Mouse (Mus musculus): Measurements from ENCODE around the gene Cog3.
"Not testable (repeated sequence)": the region's sequence is repeated elsewhere in the genome, so short reads cannot be mapped to it uniquely, and the experiment has no call there.

The Cog3 gene

DNA sequence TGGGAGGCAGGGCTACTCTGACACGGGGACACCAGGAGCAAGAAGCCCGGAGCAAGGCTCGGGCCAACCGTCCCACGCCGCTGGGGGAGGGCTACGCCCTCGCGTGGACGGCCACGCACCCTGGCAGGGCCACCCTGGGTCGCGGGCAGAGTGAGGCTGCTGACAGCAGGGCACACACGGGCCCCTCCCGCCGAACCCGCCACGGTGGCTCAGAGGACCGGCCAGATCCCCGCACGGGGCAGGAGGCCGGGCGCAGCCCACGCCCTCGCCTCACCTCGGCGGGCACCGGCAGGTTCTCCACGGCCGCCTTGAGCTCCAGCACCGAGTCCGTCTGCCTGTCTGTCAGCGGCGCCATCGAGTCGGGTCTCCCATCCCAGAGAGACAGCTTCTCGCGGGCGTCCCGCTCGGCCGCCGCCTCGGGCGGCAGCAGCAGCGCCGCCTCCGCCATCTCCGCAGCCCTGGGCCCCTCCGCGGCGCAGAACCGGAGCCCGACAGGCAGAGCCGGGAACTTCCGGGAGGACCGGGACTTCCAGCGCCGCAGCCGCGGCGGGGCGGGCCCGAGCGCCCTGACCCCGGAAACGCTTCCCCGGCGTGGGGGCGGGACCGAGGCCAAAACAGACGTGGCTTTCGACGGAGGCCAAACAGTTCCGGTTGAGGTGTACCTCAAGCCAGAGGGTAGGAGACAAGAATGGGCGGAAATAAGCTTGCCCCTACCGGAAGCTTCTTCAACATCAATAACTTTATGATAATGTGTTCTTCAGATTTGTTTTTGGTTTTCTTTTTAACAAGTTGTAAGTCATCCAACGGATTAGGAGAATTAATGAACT, at the start of gene Cog3:
Gene Cog3 (minus strand): TSS at position 527 of the 827 bp plus-strand sequence.
- DNase-seq (ENCODE audit: low read depth, low spot score): peak; percentile 52

DNA sequence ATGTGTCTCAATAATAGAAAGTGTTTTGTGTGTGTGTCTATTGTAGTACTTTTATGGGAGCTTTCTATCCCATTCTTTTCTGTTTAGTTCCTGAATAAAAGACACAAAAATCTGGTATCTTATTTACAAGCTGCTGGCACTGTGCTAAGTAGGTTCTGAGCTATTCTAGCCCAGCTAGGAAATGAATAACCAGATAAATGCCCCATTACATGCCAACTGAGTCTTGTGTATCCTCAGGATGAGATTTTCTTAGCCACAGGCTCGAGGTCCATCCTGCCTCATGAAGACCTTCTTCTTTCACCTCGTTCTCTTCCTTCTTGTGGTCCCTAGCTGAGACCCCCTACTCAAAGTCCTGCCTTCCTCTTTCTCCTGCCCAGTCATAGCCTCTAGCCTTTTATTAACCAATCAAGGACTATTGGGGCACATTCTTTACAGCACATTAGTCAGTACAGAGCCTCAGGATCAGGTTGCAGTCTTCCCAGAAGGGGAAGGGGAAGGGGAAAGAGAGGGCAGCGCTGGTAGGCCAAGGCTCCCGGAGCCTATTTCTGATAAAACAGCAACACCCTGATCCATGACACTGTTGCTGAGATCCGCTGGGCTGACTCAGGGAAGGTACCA, 43.6 kb upstream of the Cog3 start:
- no peak for DNase-seq (ENCODE audit: low read depth, low spot score)

DNA sequence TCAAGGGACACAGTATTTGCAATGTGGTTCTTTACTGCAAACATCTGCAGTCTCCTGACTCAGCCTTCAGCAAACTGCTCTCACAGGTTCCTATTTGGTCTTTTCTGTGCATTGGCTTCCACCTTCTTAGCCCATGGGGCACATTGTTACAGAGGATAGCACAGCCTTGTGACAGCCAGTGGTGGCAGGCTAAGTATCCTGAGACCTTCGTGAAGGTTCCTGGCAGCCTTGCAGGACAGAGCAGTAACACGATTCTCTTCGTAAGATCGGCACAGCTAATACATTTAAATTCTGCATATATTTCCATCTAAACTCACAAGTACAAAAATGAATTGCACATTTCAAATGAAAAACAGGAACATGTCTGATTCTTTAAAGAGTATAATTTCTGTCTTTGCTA, 41.6 kb upstream of the Cog3 start:
- DNase-seq (ENCODE audit: low read depth, low spot score): no peak

DNA sequence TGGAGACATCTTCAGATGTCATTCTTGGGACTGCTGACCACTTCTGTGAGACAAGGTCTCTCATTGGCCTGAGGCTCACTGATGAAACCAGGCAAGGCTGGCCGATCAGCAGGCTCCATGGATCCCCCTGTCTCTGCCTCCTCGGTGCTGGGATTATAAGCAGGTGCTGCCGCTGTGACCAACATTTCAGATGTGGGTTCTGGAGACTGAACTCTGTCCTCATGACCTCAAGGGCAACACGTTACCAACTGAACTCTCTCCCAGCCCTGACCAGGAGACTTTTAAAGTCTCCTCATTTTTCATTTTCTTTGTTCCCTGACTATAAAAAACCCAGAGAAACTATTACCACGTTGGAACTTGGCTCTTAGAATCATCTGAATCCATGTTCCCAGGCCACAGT, 40.4 kb upstream of the Cog3 start:
- DNase-seq (ENCODE audit: low read depth, low spot score): no peak

DNA sequence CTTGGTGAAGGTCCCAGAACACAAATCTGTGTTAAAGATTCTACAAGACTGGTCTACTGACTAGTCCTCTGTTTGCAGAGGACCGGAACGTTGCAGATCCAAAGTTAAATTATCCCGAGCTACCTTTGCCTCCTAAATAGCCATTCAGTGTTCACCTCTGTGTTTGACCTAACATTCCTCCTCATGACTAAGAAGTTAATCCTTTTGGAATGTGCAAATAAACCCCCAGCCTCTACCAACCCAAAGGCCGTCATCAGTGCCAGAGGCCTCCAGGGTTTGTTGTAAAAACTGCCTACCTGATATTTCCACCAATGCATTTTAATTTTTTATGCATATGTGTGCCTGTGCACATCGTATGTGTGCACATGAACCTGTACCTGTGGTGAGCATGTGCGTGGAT, 40.0 kb upstream of the Cog3 start:
- no peak for DNase-seq (ENCODE audit: low read depth, low spot score)

DNA sequence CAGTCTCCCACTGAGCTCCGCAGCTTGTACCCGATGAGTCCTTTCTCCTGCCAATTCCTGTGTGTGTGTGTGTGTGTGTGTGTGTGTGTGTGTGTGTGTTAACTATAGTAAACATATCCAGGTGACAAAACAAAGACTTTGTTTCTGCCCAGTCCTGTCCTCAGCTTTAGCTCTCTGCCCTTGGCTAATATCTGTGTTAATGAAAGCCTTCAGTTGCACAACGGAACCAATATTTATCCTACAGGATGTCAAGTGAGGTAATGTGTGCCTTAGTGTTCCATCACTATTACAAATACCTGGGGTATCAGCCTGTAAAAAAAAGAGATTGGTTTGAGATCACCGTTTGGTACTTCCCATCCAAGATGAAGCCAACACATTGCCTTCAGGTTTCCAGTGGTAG, 38.8 kb upstream of the Cog3 start:
- DNase-seq (ENCODE audit: low read depth, low spot score): no peak

DNA sequence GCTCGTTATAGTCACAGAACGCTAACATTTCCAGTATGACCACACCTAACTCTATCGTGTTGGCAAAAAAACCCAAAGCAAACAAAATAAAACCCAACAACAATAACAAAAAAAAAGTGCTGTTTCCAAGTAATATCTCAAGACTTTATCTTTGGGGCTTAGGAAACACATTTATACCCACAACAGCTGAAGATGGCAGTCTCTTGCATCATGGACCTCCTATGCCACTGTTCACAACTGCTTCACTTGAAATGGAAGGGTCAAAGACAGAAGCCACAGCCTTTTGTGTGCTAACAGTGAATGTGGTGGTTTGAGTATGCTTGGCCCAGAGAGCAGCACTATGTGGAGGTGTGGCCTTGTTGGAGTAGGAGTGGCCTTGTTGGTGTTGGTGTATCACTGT, 37.1 kb upstream of the Cog3 start:
- no peak for DNase-seq (ENCODE audit: low read depth, low spot score)

DNA sequence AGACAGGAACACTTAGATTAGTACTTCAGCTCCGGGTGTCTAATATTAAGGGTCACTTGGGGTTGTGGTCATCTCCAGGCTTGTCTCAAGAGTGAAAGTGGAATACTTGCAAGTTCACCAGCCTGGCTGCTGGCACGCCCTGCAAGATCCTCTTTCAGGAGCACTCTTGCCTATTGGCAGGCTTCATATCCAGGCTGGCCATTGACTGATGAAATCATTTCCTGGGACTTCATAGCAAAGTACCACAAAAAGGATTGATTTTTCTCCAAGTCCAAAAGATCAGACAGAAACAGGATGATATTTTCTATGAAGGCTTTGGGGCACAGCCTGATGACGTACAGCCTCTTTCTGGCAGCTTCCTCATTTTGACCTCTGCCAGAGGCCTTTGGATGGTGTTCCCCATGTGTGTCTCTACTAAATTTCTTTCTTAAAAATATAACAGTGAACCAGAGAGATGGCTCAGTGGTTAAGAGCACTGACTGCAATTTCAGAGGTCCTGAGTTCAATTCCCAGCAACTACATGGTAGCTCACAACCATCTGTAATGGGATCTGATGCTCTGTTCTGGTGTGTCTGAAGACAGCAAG, 36.2 kb upstream of the Cog3 start:
- no peak for DNase-seq (ENCODE audit: low read depth, low spot score)

DNA sequence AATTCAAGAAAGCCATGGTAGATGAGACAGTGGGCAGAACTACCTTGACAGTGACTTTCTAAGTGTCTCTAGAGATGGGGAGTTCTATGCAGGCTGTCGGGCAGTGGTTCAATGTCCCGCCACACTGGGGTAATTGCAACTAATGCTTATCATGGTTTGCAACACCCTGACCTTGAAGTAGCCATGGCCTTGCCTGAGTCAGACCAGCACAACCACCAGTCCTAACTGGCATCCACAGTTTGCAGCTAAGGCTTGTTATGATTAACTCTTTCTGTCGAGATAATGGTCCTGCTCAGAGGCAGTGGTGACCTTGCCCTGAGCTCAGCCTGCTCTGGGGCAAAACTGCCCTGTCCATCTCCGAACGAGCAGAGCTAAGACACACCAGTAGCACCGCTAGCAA, 35.0 kb upstream of the Cog3 start:
- DNase-seq (ENCODE audit: low read depth, low spot score): no peak

DNA sequence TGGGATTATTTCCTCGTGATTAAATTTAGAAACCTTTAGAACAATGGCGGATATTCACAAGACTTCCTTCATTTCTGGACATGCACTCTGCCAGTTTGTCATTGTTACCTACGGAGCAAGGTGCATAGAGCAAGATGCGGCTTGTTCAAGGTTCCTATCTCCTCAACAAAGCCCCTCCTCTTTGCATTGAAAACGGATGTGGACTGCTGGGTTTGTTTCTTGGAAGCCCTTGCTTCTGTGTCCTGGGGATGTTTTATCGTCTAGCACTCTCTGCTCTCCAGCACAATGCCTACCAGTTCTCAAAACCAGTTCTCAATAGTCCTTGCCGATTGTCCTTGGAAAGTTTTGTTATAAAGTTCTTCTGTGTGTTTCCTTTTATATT, 33.5 kb upstream of the Cog3 start:
- DNase-seq (ENCODE audit: low read depth, low spot score): no peak

DNA sequence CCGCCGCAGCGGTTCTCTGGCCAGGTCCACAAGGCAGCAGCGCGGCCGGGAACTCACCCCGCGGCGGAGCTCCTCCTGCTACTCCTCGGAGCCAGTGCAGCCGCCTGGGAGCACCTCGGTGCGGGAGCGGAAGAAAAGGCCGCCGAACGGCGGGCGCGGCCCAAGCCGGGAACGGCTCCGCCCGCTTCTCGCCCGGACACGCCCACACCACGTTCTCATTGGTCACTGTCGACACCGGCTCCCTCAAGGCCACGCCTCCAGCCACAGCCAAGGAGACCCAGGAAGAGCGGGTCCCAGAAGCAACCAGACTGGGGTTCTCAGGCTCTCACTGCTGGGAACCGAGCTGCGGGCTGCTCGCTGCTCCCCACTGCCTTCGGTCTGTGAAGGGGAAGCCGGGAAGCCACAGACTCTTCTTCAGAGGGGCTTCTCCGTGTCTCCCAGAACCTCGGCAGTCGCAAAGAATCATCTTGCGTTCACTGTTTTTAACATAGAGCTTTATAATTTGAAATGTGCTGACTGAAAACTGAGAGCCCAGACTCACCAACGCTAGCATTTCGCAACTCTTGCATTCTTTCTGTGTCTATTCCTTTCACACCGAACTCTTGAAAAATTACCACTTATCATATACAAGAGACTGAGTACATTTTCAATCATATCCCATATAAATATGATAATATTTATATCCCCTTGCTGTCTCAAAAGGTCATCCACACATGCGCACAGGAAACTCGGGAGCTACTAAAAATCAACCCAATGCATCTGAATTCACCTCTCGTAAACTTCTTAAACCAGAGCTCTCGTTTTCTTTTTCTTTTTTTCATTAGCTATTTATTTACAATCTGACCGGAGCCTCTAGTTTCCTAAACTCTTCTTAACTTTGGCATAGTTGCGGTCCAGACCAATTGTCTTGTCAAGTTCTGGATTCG, 32.8 kb upstream of the Cog3 start, which contains the start of gene Slc25a30:
Gene Slc25a30 (minus strand): TSS at position 170 of the 926 bp plus-strand sequence.
- DNase-seq (ENCODE audit: low read depth, low spot score): peak; percentile 91

DNA sequence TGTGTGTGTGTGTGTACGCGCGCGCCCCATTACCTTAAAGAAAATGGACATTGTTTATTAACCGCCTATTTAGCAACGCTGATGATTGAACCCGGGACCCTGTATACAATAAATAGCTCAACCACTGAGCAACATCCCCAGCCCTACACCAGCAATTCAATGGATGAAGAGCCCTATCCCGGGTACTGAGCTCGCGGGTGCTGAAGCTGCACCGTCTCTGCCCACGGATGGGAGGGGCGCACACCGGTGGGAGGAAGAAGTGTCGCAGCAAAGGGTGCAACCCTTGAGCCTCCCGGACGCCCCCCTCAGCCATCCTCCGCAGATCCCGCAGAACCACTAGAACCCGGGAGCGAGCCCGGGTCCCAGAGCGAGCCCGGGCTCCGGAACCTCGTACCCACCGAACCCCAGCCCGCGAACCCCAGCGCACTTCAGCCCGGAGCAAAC, 32.1 kb upstream of the Cog3 start:
- DNase-seq (ENCODE audit: low read depth, low spot score): peak; percentile 53

DNA sequence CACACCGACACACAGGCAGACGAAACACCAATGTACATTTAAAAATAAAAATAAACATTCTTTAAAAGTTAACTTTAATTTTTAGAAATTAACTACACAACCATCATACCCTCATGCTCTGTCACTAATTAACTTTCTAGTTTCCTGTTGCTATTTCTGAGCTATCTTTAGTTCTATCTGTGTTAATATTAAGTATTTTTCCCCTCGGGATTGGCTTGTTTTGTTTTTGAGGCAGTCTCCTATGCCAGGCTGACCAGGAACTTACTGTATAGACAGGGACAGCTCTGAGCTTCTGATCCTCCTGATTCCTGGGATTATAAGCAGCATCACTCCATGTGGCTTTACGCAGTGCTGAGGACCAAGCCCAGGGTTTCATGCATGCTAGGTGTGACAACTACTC, 25.6 kb upstream of the Cog3 start:
- no peak for DNase-seq (ENCODE audit: low read depth, low spot score)

DNA sequence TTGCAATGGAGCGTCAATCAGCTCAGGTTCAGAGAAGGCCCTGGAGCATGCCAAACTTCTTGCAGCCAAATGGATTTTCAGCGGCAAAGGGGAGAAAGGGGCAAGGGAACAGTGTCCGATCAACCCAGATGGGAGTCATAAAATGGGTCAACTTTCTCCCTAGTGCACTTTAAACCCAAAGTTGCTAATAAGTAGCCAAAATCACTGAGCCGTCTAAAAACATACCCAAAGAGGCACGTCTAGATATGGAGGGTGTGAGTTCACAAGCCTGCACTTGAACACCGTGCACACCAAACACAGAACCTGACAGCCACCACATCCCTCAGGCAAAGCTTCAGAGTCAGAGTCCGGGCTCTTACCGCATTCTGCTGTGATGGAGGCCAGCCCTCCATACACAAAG, 22.3 kb upstream of the Cog3 start:
- DNase-seq (ENCODE audit: low read depth, low spot score): no peak

DNA sequence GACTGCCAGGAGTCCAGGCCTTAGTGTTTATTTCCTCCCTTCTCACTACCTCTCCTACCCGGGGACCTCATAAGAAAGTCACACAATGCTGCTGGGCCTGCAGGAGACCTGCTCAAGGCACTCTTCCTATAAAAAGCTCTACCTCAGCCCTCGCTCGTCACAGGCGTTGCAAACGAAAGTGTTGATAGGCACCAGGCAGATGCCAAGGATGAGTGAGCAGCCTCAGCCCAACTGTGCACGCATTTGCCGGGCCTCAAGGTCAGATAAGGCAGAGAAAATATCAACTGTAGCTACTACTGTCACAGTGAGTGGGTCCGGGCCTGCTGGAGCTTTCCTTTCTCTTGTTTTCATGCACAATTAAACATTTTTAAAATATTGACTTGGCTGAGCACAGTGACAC, 19.1 kb upstream of the Cog3 start:
- DNase-seq (ENCODE audit: low read depth, low spot score): no peak

DNA sequence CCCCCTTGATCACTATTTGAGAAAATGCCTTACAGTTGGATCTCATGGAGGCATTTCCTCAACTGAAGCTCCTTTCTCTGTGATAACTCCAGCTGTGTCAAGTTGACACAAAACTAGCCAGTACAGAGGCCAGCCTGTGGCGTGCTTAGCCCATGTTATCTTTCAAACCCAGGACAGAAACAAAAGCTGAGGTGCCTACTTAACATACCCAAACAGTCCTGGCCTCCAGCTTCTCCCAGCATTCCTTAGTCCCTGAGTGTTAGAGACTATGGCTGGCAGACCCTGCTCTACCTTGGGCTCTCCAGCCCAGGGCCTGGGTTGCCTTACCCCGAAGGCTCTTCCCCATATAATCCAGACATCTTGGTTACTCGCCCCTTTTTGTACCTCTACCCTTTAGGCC, 18.1 kb upstream of the Cog3 start:
- not testable (repeated sequence) for DNase-seq (ENCODE audit: low read depth, low spot score)

DNA sequence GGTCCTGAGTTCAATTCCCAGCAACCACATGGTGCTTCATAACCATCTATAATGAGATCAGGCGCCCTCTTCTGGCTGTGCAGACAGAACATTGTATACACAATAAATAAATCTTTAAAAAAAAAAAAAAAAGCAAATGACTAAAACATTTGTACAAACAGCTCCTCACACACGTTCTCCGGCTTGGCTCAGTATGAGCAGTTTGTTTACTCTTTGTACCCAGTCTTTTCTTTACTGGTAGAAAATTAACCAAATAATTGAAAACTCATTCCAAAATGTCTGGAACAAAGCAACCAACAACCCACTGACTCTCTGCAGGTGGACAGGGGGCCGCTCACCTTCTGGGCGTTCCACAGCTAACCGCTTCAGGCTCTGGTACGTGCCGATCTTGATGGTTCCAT, 16.8 kb upstream of the Cog3 start:
- no peak for DNase-seq (ENCODE audit: low read depth, low spot score)

DNA sequence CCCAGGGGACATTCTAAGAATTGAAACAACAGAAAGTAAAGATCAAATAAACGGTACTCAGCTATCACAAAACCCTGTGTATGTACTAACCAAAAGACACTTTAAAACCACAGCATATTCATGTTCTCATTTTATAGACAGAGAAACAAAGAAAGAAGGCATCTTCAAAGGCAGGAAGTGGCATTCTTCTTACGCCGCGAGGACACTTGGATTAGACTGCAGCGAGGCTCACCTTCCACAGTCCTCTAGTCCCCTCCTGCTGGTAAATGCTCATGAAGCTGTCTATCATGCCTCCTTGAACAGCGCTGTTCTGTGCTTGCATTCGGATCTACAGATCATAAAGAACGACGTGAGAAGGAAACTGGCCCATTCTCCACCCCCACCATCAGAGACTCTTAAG, 15.0 kb upstream of the Cog3 start:
- DNase-seq (ENCODE audit: low read depth, low spot score): no peak

DNA sequence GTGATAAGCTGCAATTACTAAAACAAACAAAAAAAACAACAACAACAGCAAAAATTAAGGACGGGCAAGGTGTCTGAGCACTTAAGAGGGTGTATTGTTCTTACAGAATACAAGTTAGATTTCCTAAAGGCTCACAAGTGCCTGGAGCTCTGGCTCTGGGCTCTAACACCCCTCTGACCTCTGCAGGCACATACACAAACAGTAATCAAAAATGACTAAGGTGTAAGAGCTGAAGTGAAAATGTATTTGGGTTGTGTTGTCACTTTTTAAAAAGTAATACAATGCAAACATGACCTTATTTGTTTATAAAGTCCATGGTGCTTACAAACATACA, 13.9 kb upstream of the Cog3 start:
- DNase-seq (ENCODE audit: low read depth, low spot score): no peak

DNA sequence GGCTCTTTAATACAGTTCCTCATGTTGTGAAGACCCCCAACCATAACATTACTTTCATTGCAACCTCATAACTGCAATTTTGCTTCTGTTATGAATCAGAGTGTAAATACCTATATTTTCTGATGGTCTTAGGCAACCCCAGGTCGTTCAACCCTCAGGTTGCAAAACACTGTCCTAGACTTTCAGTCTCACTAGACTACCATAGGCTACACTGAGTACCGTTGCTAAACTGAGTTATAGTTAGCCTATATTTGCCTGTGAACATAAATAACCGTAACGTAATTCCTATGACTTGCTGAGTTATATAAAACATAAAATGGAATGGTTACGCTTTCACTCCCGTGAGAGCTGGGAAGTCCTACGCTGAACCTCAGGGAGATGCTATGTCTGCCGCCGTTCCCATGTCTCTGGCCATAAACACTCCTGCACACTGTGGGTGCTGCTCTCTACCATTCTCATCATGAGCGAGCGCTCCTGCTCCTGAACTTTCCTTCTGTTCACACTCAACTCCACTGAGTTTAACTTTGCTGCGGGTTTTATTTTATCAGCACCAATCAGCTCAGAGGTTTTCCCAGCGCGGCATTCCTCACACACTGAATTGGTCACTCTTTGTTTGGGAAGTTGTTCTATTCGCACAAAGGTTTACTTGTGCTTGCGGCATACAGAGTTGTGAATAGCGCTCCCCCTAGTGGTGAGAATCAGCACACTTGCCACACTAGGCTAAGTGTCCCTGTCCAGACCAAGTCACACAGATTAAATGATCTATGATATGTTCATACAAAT, 13.4 kb upstream of the Cog3 start:
- DNase-seq (ENCODE audit: low read depth, low spot score): peak; percentile 54
